Mouse (Mus musculus) heart, embryonic 14.5 days (tissue): ENCODE results near the gene Jund. TPM values are rescaled to one million over a fixed set of nuclear protein-coding genes. Genes with fewer than 3 reads are reported as not detected.
A peak's percentile ranks its signal among the peaks of the same experiment; 100 is the strongest.

Experiments used
- ATAC-seq: fragments of 200-750 bp; cut with Nextera tagmentation; 2 replicates; pipeline ENCODE4 v1.8.0; 2017; ENCODE audit warnings: low read depth, moderate TSS enrichment; ENCODE audit not compliant: insufficient number of reproducible peaks, insufficient read depth, low FRiP score
- H3K27ac ChIP-seq, 2 experiments: fragments of 200-500 bp in 1 of 2; fragments of 300-500 bp in 1 of 2; sonication (generic) in 1 of 2; replicated peaks in 1 of 2; 2 replicates each; pipeline ENCODE4 v1.5.1; 2012 to 2014; ENCODE audit warnings: low read depth in 2 of 2, low read length in 2 of 2, control low read depth in 1 of 2, mild to moderate bottlenecking in 1 of 2, mixed read lengths in 1 of 2; ENCODE audit not compliant: control insufficient read depth in 1 of 2, insufficient read depth in 1 of 2
- H3K27me3 ChIP-seq: fragments of 300-500 bp; sonication (generic); 2 replicates; pipeline ENCODE4 v1.6.1; 2014; ENCODE audit warnings: mild to moderate bottlenecking, low read length, control low read depth; ENCODE audit not compliant: control insufficient read depth, insufficient read depth
- H3K36me3 ChIP-seq: fragments of 300-500 bp; sonication (generic); 2 replicates; pipeline ENCODE4 v1.6.1; 2014; ENCODE audit warnings: mild to moderate bottlenecking, control low read depth, low read length, mixed read lengths; ENCODE audit not compliant: control insufficient read depth, insufficient read depth
- H3K4me1 ChIP-seq, 2 experiments: fragments of 200-500 bp in 1 of 2; fragments of 300-500 bp in 1 of 2; sonication (generic) in 1 of 2; 2 replicates each; pipeline ENCODE4 v1.6.1; 2012 to 2014; ENCODE audit warnings: low read length in 2 of 2, control low read depth in 1 of 2, mixed read lengths in 1 of 2; ENCODE audit not compliant: control insufficient read depth in 2 of 2, insufficient read depth in 2 of 2
- H3K4me2 ChIP-seq: fragments of 300-500 bp; sonication (generic); 2 replicates; pipeline ENCODE4 v1.6.1; 2014; ENCODE audit warnings: mild to moderate bottlenecking, low read length
- H3K4me3 ChIP-seq, 2 experiments: fragments of 200-500 bp in 1 of 2; fragments of 300-500 bp in 1 of 2; sonication (generic) in 1 of 2; 2 replicates each; pipeline ENCODE4 v1.5.1; 2012 to 2014; ENCODE audit warnings: low read length in 2 of 2, mild to moderate bottlenecking in 2 of 2, control low read depth in 1 of 2, low read depth in 1 of 2, moderate library complexity in 1 of 2; ENCODE audit not compliant: control insufficient read depth in 1 of 2, insufficient read depth in 1 of 2
- H3K9ac ChIP-seq: fragments of 300-500 bp; sonication (generic); 2 replicates; pipeline ENCODE4 v1.6.1; 2014; ENCODE audit warnings: mild to moderate bottlenecking, low read length
- H3K9me3 ChIP-seq: fragments of 300-500 bp; sonication (generic); 2 replicates; pipeline ENCODE4 v1.6.1; 2016; ENCODE audit warnings: low read length, control low read depth; ENCODE audit not compliant: control insufficient read depth
- WGBS: fragments of 180-500 bp; shearing (Covaris S2); extraction: QIAGEN DNeasy Blood & Tissue Kit; methylation state at CpG from one replicate; pipeline ENCODE4 v1.1.7; 2014; 5-methylcytosine and 5-hydroxymethylcytosine counted together
- polyA plus RNA-seq: library from polyadenylated mRNA; unstranded; fragments of >200 nt; fragmentation: Nextera tagmentation; extraction: Ambion mirVana; gene quantifications from 2 replicates; pipeline ENCODE4 v1.2.1, GENCODE M21; 2014

The Jund gene
- polyA plus RNA-seq, 1 experiment from 2014 or later = 137 TPM

GRCm38 (mm10) chr8:70730956-70731355 is 32.2 kb downstream of the Jund start:
- H3K9ac ChIP-seq = no peak overlapping the region
- H3K4me3 ChIP-seq = no peak overlapping the region
- H3K36me3 ChIP-seq = no peaks in the 10 kb centered on the region
- H3K27me3 ChIP-seq = peaks cover 64% of the 10 kb centered on the region
- no peak for ATAC-seq
- H3K4me1 ChIP-seq = 0 out of 4 replicates have a peak, but pooled peaks cover 0 to 4% of the 10 kb centered on the region in 2 experiments
- no peak overlapping the region for H3K4me2 ChIP-seq
- H3K27ac ChIP-seq = no peak overlapping the region
- 85% methylated on average over 4 of the region's 4 CpGs for WGBS
- H3K9me3 ChIP-seq = no peaks in the 10 kb centered on the region

- Histone ChIP-seq H3K27me3 (peaks cover 23% of the 10 kb centered on the region), H3K4me3 (no peak overlapping the region), H3K36me3 (no peaks in the 10 kb centered on the region), H3K27ac (no peak overlapping the region), H3K4me2 (no peak overlapping the region), H3K9ac (no peak overlapping the region), H3K9me3 (no peaks in the 10 kb centered on the region), H3K4me1 (peaks cover 8 to 17% of the 10 kb centered on the region in 2 experiments; a peak in 3 of 4 replicates)
- 62% methylated on average over 5 of the region's 5 CpGs for WGBS
- no peak for ATAC-seq
Measured at GRCm38 (mm10) chr8:70737705-70738104, 39.0 kb downstream of the Jund start.

- no peak overlapping the region for H3K4me2 ChIP-seq
- no peaks in the 10 kb centered on the region for H3K36me3 ChIP-seq
- ATAC-seq = no peak
- no peak overlapping the region for H3K4me3 ChIP-seq
- H3K4me1 ChIP-seq = peaks cover 9 to 22% of the 10 kb centered on the region in 2 experiments; a peak in 3 of 4 replicates
- H3K9me3 ChIP-seq = no peaks in the 10 kb centered on the region
- 40% methylated on average over 3 of the region's 3 CpGs for WGBS
- H3K27ac ChIP-seq = no peak overlapping the region
- H3K27me3 ChIP-seq = peaks cover 23% of the 10 kb centered on the region
- H3K9ac ChIP-seq = no peak overlapping the region
Measured at GRCm38 (mm10) chr8:70738211-70738610, 39.5 kb downstream of the Jund start.

GRCm38 (mm10) chr8:70741661-70742060 is 42.9 kb downstream of the Jund start:
- Histone ChIP-seq H3K27me3 (peaks cover 55% of the 10 kb centered on the region), H3K9me3 (no peaks in the 10 kb centered on the region), H3K4me1 (peaks cover 14 to 31% of the 10 kb centered on the region in 2 experiments; a peak in 3 of 4 replicates), H3K4me3 (no peak overlapping the region), H3K36me3 (no peaks in the 10 kb centered on the region), H3K27ac (no peak overlapping the region), H3K4me2 (no peak overlapping the region), H3K9ac (peak overlapping the region; percentile 10; the same call in 1 of the 2 replicates)
- WGBS = 28% methylated on average over 5 of the region's 5 CpGs
- ATAC-seq = no peak

GRCm38 (mm10) chr8:70742176-70742575 is 43.4 kb downstream of the Jund start:
- H3K4me2 ChIP-seq = no peak overlapping the region
- peaks cover 14 to 31% of the 10 kb centered on the region in 2 experiments; a peak in 3 of 4 replicates for H3K4me1 ChIP-seq
- ATAC-seq = no peak; the same call in 1 of the 2 replicates
- H3K27ac ChIP-seq = no peak overlapping the region
- H3K27me3 ChIP-seq = peaks cover 59% of the 10 kb centered on the region
- no peak overlapping the region for H3K9ac ChIP-seq
- no peaks in the 10 kb centered on the region for H3K9me3 ChIP-seq
- H3K36me3 ChIP-seq = no peaks in the 10 kb centered on the region
- H3K4me3 ChIP-seq = no peak overlapping the region
- 28% methylated on average over 11 of the region's 11 CpGs for WGBS

GRCm38 (mm10) chr8:70742981-70743655 is 44.4 kb downstream of the Jund start:
- peak overlapping the region; percentile 60 for H3K4me2 ChIP-seq
- peaks cover 67% of the 10 kb centered on the region for H3K27me3 ChIP-seq

GRCm38 (mm10) chr8:70743656-70744590 is 45.2 kb downstream of the Jund start:
- H3K4me2 ChIP-seq = peak overlapping the region; percentile 60
- ATAC-seq = no peak
- H3K4me1 ChIP-seq = peaks cover 14 to 31% of the 10 kb centered on the region in 2 experiments; a peak in 3 of 4 replicates
- H3K36me3 ChIP-seq = no peaks in the 10 kb centered on the region
- H3K27ac ChIP-seq = no peak overlapping the region
- 0 out of 2 replicates have a peak overlapping the region, but pooled peaks have one; percentile 18 for H3K9ac ChIP-seq
- 5% methylated on average over 48 of the region's 48 CpGs for WGBS
- H3K9me3 ChIP-seq = no peaks in the 10 kb centered on the region
- peak overlapping the region; percentile 23 to 29 for H3K4me3 ChIP-seq
- H3K27me3 ChIP-seq = peaks cover 72% of the 10 kb centered on the region

More at GRCm38 (mm10) chr8:70742981-70743655, 44.4 kb downstream of the Jund start:
- Histone ChIP-seq H3K9ac (peak overlapping the region; percentile 23; the same call in 1 of the 2 replicates), H3K9me3 (no peaks in the 10 kb centered on the region), H3K27ac (no peak overlapping the region), H3K36me3 (no peaks in the 10 kb centered on the region), H3K4me1 (peaks cover 14 to 31% of the 10 kb centered on the region in 2 experiments; a peak in 3 of 4 replicates), H3K4me3 (peak overlapping the region in 1 of 2 experiments; percentile 15; a peak in 1 of 4 replicates)
- 4% methylated on average over 38 of the region's 38 CpGs for WGBS
- no peak for ATAC-seq
